Mouse (Mus musculus) cortical plate, adult 2 months (tissue): ENCODE data around the gene Mapre3.

Experiments
- CTCF ChIP-seq: fragments of 200-500 bp; IDR thresholded peaks from 2 replicates; pipeline ENCODE4 v1.5.1; 2011; ENCODE audit warnings: mild to moderate bottlenecking, control low read depth, low read length; ENCODE audit not compliant: insufficient read depth; ENCODE audit errors: extremely low read depth
- POLR2A ChIP-seq: fragments of 200-500 bp; IDR thresholded peaks from 2 replicates; pipeline ENCODE4 v1.6.1; 2011; ENCODE audit warnings: mild to moderate bottlenecking, low read length, control low read depth; ENCODE audit not compliant: insufficient read depth; ENCODE audit errors: extremely low read depth

- TF ChIP-seq CTCF (no peak), POLR2A (no peak)
These were observed 55.6 kb downstream of the Mapre3 start for GRCm38 (mm10) chr5:30870131-30870406.
